Mouse (Mus musculus) kidney, embryonic 16.5 days (tissue): ENCODE results near the gene Nyap1. TPM values are rescaled to one million over a fixed set of nuclear protein-coding genes. Genes with fewer than 3 reads are reported as not detected.
"Not testable (repeated sequence)": the region's sequence is repeated elsewhere in the genome, so short reads cannot be mapped to it uniquely, and the experiment has no call there.

Source experiments
- ATAC-seq: fragments of 200-750 bp; cut with Nextera tagmentation; 2 replicates; pipeline ENCODE4 v1.8.0; 2017; ENCODE audit warnings: moderate TSS enrichment; ENCODE audit not compliant: low FRiP score, low TSS enrichment
- H3K27ac ChIP-seq: fragments of 300-500 bp; sonication (generic); 2 replicates; pipeline ENCODE4 v1.5.1; 2014; ENCODE audit warnings: low read length
- H3K27me3 ChIP-seq: fragments of 300-500 bp; sonication (generic); 2 replicates; pipeline ENCODE4 v1.6.1; 2014; ENCODE audit warnings: low read length, control low read depth, mixed read lengths; ENCODE audit not compliant: insufficient read depth
- H3K36me3 ChIP-seq: fragments of 300-500 bp; sonication (generic); 2 replicates; pipeline ENCODE4 v1.6.1; 2014; ENCODE audit warnings: low read length, control low read depth, mixed read lengths; ENCODE audit not compliant: insufficient read depth
- H3K4me1 ChIP-seq: fragments of 300-500 bp; sonication (generic); 2 replicates; pipeline ENCODE4 v1.6.1; 2014; ENCODE audit warnings: low read length, control low read depth, mixed read lengths; ENCODE audit not compliant: insufficient read depth
- H3K4me2 ChIP-seq: fragments of 300-500 bp; sonication (generic); replicated peaks from 2 replicates; pipeline ENCODE4 v1.6.1; 2014; ENCODE audit warnings: low read depth, low read length
- H3K4me3 ChIP-seq: fragments of 300-500 bp; sonication (generic); 2 replicates; pipeline ENCODE4 v1.5.1; 2014; ENCODE audit warnings: mild to moderate bottlenecking, low read length
- H3K9ac ChIP-seq: fragments of 300-500 bp; sonication (generic); replicated peaks from 2 replicates; pipeline ENCODE4 v1.6.1; 2014; ENCODE audit warnings: low read length
- H3K9me3 ChIP-seq: fragments of 300-500 bp; sonication (generic); 2 replicates; pipeline ENCODE4 v1.6.1; 2016; ENCODE audit warnings: low read length, control low read depth
- WGBS: fragments of 180-500 bp; shearing (Covaris S2); extraction: QIAGEN DNeasy Blood & Tissue Kit; methylation state at CpG from one replicate; pipeline ENCODE4 v1.1.7; 2014; 5-methylcytosine and 5-hydroxymethylcytosine counted together
- polyA plus RNA-seq: library from polyadenylated mRNA; unstranded; fragments of >200 nt; fragmentation: Nextera tagmentation; extraction: Ambion mirVana; gene quantifications from 2 replicates; pipeline ENCODE4 v1.2.1, GENCODE M21; 2015

The Nyap1 gene
- polyA plus RNA-seq, 1 experiment from 2014 or later = 2.1 TPM

DNA sequence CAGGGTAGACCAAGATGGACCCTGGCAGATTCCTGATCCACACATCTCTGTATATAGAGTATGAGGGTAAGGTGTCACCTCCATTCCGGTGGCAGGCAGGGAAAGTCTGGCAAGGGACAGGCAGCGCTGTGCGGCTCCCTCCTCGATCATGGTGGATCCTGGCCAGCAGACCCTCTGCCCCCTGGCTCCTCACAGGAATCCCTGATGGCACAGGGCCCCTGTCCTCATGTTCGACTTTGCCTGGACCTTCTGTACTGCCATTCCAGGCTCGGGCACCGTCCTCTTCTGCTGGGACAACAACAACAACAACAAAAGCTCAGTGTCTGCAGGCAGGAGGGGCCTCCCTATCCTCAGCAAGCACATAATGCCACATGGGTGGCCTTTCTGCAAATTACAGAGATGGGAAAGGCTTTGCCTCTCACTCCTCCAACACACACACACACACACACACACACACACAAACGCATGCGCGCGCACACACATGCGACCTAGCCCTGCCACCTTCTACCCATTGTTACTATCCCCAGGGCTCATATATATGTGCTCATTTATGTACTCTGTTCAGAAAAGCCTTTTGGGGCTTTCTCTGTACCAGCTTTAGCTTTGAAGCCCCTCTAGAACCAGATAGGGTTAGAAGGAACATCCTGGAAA, 7.6 kb downstream of the Nyap1 start:
- Histone ChIP-seq H3K9me3 (no peaks in the 10 kb centered on the region), H3K9ac (0 out of 2 replicates have a peak overlapping the region, but pooled peaks have one; percentile 35), H3K4me3 (no peak overlapping the region), H3K4me2 (no peak overlapping the region), H3K36me3 (peaks cover 20% of the 10 kb centered on the region; the same call in 1 of the 2 replicates), H3K27ac (no peak overlapping the region), H3K27me3 (no peaks in the 10 kb centered on the region), H3K4me1 (0 out of 2 replicates have a peak, but pooled peaks cover 6% of the 10 kb centered on the region)
- no peak for ATAC-seq
- 88% methylated on average over 12 of the region's 12 CpGs for WGBS

DNA sequence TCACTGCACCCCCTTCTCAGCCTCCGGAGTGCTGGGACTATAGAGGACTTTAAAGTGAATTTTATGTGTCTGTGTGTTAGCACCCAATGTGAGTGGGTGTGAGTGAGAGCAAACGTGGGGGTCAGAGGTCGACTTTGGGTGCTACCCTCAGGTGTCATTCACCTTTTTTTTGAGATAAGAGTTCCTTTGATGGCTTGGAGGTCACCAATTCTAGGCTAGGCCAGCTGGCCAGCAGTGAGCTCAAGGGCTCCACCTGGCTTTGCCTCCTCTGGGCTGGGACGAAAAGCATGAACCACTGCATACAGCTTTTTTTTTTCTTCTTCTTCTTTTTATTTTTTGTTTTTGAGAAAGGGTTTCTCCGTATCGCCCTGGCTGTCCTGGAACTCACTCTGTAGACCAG, 14.6 kb downstream of the Nyap1 start:
- no peak overlapping the region for H3K9ac ChIP-seq
- H3K36me3 ChIP-seq = no peaks in the 10 kb centered on the region
- H3K27ac ChIP-seq = no peak overlapping the region
- no peaks in the 10 kb centered on the region for H3K9me3 ChIP-seq
- no peak overlapping the region for H3K4me2 ChIP-seq
- 64% methylated on average over 6 of the region's 6 CpGs for WGBS
- no peaks in the 10 kb centered on the region for H3K4me1 ChIP-seq
- 0 out of 2 replicates have a peak, but pooled peaks cover 3% of the 10 kb centered on the region for H3K27me3 ChIP-seq
- no peak overlapping the region for H3K4me3 ChIP-seq
- no peak for ATAC-seq

DNA sequence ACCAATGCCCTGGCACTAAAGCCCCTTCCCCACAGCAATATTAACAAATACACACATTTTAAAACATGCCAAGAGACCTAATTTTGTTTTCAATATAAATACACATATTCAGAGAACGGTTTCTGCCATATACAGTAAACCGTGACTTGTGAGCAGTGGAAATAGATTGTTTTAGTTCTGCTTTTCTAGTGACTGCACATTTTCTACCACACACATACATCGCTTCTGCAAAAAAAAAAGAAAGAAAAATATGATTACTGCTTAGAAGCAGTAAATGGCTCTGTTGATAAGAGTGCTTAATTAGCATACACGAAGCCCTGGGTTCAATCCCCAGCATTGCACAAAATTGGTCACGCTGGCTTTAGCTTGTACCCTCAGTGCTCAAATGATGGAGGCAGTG, 17.6 kb downstream of the Nyap1 start:
- no peak overlapping the region for H3K9ac ChIP-seq
- H3K36me3 ChIP-seq = no peaks in the 10 kb centered on the region
- no peak overlapping the region for H3K4me3 ChIP-seq
- H3K27ac ChIP-seq = no peak overlapping the region
- 85% methylated on average over 5 of the region's 5 CpGs for WGBS
- H3K4me2 ChIP-seq = no peak overlapping the region
- no peak for ATAC-seq
- H3K4me1 ChIP-seq = peaks cover 5% of the 10 kb centered on the region
- 0 out of 2 replicates have a peak, but pooled peaks cover 3% of the 10 kb centered on the region for H3K27me3 ChIP-seq
- H3K9me3 ChIP-seq = no peaks in the 10 kb centered on the region

DNA sequence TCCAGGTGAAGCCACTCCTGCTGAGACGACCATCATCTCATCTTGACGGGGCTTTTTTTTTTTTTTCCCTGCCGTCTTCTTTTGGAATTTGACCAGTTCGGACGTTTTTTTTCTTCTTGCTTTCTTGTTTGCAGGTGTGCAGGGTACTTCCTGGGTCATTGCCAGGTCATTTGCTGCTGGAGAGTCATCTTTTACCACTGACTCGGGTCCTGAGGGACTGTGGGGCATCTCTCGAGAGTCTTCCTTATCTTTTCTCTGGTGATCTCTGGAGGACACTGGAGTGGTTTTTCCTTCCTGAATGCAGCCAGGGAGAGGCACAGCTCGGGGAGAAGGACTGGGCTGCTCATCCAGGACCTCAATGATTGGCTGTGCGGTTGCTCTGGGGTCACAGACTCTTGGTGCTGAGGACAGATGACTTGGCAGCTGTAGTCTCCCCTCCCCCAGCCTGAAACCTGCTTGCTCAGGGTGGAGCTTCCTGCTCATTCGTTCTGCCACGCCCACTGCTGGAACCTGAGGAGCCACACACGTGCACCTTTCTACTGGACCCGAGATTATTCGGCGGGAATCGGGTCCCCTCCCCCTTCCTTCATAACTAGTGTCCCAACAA, 20.7 kb downstream of the Nyap1 start:
- H3K27ac ChIP-seq, H3K27me3 ChIP-seq, H3K4me1 ChIP-seq, H3K9ac ChIP-seq, H3K4me3 ChIP-seq, H3K9me3 ChIP-seq, H3K36me3 ChIP-seq, ATAC-seq: not testable (repeated sequence)
- WGBS = 5% methylated on average over 10 of the region's 16 CpGs
- H3K4me2 ChIP-seq = peak overlapping the region; percentile 49

DNA sequence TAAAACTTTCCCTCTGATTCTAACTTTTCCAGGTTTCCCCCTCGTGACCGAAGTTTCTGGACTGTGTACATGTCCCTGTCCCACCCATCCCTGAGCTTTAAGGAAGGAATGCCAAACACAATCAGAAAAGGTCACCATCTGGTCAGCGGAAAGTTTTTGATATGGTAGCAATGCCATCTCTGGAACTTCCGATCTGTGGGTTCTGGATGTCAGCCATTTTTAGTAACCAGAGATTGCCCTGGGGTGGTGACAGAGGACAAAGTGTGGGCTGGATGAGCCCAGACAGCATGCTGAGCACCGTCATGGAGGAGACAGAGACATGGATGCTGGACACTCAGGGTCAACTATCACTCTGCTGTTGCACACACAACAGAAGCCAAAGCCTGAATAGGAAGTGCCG, 22.3 kb downstream of the Nyap1 start:
- peaks cover 13% of the 10 kb centered on the region for H3K4me1 ChIP-seq
- no peak overlapping the region for H3K9ac ChIP-seq
- no peak overlapping the region for H3K4me3 ChIP-seq
- H3K36me3 ChIP-seq = no peaks in the 10 kb centered on the region
- no peak overlapping the region for H3K27ac ChIP-seq
- H3K9me3 ChIP-seq = no peaks in the 10 kb centered on the region
- ATAC-seq = no peak
- no peak overlapping the region for H3K4me2 ChIP-seq
- 0 out of 2 replicates have a peak, but pooled peaks cover 3% of the 10 kb centered on the region for H3K27me3 ChIP-seq
- 63% methylated on average over 6 of the region's 6 CpGs for WGBS

DNA sequence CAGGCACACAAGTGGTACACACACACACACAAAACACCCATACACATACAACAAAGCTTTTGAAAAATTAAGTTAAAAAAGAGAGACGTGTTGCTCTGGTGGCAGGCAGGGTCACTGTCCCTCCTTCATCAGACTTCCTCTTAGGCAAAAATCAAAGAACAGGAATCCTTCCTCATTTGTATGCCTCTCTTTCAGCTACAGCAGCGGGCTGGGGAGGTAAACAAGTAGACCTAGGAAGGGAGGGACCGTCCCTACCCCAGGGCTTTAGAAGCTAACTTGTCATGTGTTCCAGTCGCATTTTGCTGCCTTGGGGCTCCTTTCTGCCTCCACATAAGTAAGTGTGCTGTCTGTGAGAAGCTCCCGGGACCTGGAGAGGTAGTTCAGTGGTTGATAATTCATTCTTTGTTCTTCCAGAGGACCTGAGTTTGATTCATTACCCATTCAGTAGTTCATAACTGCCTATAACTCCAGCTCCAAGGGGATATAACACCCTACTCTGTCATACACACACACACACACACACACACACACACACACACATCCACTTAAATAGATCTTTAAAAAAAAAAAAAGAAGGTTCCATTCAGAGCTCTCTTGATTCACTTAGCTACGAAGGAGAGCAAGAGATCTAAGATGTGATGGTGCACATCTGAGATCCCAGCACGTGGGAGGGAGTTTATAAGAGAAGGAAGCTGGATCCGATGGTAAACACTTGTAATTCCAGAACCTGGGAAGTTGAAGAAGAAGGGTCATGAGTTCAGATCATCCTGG, 23.2 kb downstream of the Nyap1 start:
- Histone ChIP-seq H3K4me2 (no peak overlapping the region), H3K9me3 (no peaks in the 10 kb centered on the region), H3K27ac (no peak overlapping the region), H3K9ac (no peak overlapping the region), H3K27me3 (no peaks in the 10 kb centered on the region), H3K4me1 (peaks cover 13% of the 10 kb centered on the region), H3K36me3 (no peaks in the 10 kb centered on the region), H3K4me3 (no peak overlapping the region)
- WGBS = 52% methylated on average over 8 of the region's 8 CpGs
- ATAC-seq = no peak

DNA sequence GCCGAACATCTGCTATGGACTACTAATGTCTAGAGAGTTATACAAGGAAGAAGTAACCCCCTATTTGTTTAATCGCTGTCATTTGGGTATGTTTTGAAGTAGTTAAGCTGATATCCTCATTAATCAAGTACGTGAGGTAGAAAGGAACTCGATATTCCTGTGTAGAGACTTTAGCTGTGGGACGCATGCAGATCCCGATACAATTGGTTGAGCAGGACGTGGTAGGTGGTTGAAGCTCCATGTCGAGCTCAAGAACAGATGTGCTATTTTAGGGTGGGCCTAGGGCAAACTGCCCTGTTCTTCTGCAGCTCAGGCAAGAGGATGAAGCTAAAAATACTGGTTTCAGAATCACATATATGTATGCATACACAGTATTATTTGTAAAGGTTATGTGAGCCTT, 25.7 kb downstream of the Nyap1 start:
- Histone ChIP-seq H3K9ac (no peak overlapping the region), H3K27me3 (no peaks in the 10 kb centered on the region), H3K4me3 (no peak overlapping the region), H3K9me3 (no peaks in the 10 kb centered on the region), H3K36me3 (no peaks in the 10 kb centered on the region), H3K4me1 (peaks cover 12% of the 10 kb centered on the region), H3K4me2 (no peak overlapping the region; the same call in 1 of the 2 replicates), H3K27ac (no peak overlapping the region)
- 37% methylated on average over 8 of the region's 8 CpGs for WGBS
- ATAC-seq = no peak

DNA sequence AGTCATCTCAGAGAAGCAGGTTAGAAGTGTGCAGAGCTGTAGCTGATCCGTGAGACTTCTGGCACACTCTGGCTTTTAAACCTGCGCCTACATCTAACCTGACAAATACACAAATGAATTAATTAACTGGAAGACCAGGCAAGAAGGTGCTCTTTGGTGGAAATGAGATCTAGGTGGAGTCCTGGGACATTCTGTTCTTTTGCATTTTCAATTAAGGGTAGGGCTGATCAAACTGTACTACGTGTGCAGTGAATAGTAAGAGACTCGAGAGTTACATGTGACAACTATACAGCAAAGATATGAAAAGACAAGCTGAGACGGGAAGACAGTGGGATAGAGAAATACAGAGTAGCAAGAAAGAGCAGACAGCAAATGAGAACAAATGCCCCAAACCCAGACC, 28.0 kb downstream of the Nyap1 start:
- Histone ChIP-seq H3K9ac (no peak overlapping the region), H3K27ac (no peak overlapping the region), H3K4me3 (no peak overlapping the region), H3K9me3 (no peaks in the 10 kb centered on the region), H3K4me1 (0 out of 2 replicates have a peak, but pooled peaks cover 4% of the 10 kb centered on the region), H3K27me3 (no peaks in the 10 kb centered on the region), H3K4me2 (no peak overlapping the region), H3K36me3 (no peaks in the 10 kb centered on the region)
- 81% methylated on average over 5 of the region's 5 CpGs for WGBS
- no peak for ATAC-seq

DNA sequence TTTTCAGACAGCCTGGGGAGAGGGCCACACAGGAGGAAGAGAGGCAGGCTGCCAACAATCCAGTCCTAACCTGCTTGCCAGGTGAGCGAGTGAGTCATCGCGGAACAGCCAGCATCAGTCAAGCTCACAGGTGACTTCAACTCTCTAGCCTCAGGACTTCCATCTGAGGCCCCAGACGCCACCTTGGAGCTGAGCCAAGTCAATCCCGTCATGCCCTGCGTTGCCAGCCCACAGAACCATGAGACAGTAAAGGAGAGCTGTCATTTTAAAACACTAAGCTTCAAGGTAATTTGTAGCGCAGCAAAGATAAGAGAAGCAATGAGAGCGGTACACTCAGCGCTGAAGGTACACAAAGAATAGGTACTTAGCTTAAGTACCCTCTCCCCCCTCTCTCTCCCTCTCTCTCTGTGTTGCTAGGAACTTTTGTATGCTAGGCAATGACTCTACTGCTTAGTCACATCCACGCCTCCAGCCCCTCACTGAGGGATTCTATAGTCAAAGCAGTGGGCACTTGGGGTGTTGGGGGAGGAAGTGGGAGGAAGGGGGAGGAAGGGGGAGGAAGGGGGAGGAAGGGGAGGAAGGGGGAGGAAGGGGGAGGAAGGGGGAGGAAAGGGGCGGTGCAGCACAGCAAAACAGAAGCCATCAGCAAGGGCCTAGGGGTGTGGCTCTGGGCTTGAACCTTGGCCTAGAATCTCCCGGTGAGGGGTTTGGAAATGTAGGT, 34.3 kb downstream of the Nyap1 start:
- H3K4me3 ChIP-seq = no peak overlapping the region
- ATAC-seq = peak; percentile 86
- 61% methylated on average over 12 of the region's 12 CpGs for WGBS
- H3K27ac ChIP-seq = peak overlapping the region; percentile 80
- H3K4me2 ChIP-seq = no peak overlapping the region
- H3K9me3 ChIP-seq = no peaks in the 10 kb centered on the region
- no peaks in the 10 kb centered on the region for H3K36me3 ChIP-seq
- H3K9ac ChIP-seq = no peak overlapping the region
- no peaks in the 10 kb centered on the region for H3K27me3 ChIP-seq
- peaks cover 3% of the 10 kb centered on the region; the same call in 1 of the 2 replicates for H3K4me1 ChIP-seq
